In the genomic region with DNA sequence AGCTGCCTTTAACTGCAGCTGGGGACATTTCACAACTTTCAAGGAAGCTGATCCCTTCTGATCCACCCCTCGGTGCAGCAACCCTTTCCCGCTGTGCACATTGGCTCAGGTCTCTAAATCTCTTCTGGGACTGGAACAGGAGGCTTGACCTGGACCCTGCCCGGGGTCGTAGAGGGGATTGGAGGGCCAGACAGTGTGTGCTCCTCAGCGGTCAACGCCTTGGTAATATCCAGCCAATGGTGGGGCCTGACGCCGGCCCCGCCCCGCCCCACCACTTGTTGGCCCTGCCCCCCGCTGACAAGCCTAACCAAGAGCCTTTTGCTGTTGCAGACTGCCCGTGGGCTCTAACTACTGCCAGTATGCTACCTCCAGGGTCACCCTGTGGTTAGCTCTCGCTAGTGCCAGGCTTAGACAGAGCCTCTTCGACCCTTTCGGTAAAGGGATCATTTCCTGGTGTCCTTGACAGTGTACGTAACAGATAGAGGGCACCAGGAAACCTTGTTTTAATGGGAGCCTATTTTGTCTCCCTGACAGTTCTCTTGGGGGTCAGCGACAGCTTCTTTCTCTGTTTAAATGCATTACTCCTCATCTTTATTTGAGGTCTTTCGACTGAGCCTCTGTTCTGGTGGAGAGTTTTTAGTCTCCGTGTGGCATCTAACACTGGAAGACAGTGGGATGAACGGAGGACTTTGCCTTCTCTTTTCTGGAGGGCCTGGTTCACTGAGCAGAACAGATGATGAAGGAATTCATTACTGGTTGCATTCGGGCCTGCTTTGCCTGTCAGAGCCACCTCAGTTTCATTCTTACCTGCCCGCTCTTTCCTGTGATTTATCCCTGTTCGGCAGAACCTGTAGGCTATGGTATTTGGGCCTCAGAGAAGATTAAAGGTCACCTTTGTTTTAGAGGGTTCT, we compare ENCODE assay signal across 8 mouse cellular contexts. TPM values are rescaled to one million over a fixed set of nuclear protein-coding genes. Genes with fewer than 3 reads are reported as not detected.
DNase-seq lines count a peak whose midpoint lies in the region; ATAC-seq lines count a peak whose summit lies in the region.

No protein-coding gene starts in this region.

- peaks cover 7% of the 10 kb centered on the region; the same call in 1 of the 2 replicates for H3K4me1 ChIP-seq in embryonic facial prominence, embryonic 15.5 days
- H3K4me1 ChIP-seq in midbrain, embryonic 11.5 days (ENCODE audit: control insufficient read depth, insufficient read depth, low read length) = peaks cover 8% of the 10 kb centered on the region

- 40% methylated on average over 23 of the region's 23 CpGs for WGBS in embryonic facial prominence, embryonic 15.5 days
- 29% methylated on average over 23 of the region's 23 CpGs for WGBS in midbrain, embryonic 11.5 days

- no peak overlapping the region for H3K27ac ChIP-seq in embryonic facial prominence, embryonic 15.5 days (replicated peaks)
- H3K27ac ChIP-seq in midbrain, embryonic 11.5 days (ENCODE audit: low read depth, low read length) = no peak overlapping the region

- no peak overlapping the region for H3K4me3 ChIP-seq in embryonic facial prominence, embryonic 15.5 days (replicated peaks)
- H3K4me3 ChIP-seq in midbrain, embryonic 11.5 days (ENCODE audit: low read depth, low read length) = no peak overlapping the region

- H3K9me3 ChIP-seq in embryonic facial prominence, embryonic 15.5 days (replicated peaks) = no peaks in the 10 kb centered on the region
- no peaks in the 10 kb centered on the region for H3K9me3 ChIP-seq in midbrain, embryonic 11.5 days (ENCODE audit: control insufficient read depth, low read length)

- peak overlapping the region; percentile 32 for H3K4me2 ChIP-seq in embryonic facial prominence, embryonic 15.5 days (replicated peaks)
- H3K4me2 ChIP-seq in midbrain, embryonic 11.5 days = peak overlapping the region; percentile 19

- intact Hi-C loops in heart, postnatal 25 days (cut with DNase I) = no loop called here

- H3K36me3 ChIP-seq in embryonic facial prominence, embryonic 15.5 days = peaks cover 29% of the 10 kb centered on the region
- no peaks in the 10 kb centered on the region for H3K36me3 ChIP-seq in midbrain, embryonic 11.5 days (ENCODE audit: control insufficient read depth, insufficient read depth, low read length)

- DNase-seq in R1 (ENCODE audit: low read depth, low spot score) = peak; percentile 79
- DNase-seq in heart, postnatal 25 days (ENCODE audit: low spot score) = peak; percentile 67
- DNase-seq in kidney, postnatal 4 days = peak; percentile 67 to 79
- DNase-seq in midbrain, embryonic 11.5 days (ENCODE audit: low spot score, missing footprints) = no peak
- DNase-seq in right cerebral cortex, postnatal 4 days = no peak
- DNase-seq in left cerebral cortex, adult 11 months (ENCODE audit: low spot score) = no peak
- no peak for DNase-seq in layer of hippocampus, postnatal 36 days

- H3K27me3 ChIP-seq in embryonic facial prominence, embryonic 15.5 days = no peaks in the 10 kb centered on the region
- no peaks in the 10 kb centered on the region for H3K27me3 ChIP-seq in midbrain, embryonic 11.5 days (ENCODE audit: control insufficient read depth, insufficient read depth, low read length)

- no peak overlapping the region for H3K9ac ChIP-seq in embryonic facial prominence, embryonic 15.5 days
- no peak overlapping the region for H3K9ac ChIP-seq in midbrain, embryonic 11.5 days (ENCODE audit: low read length)

- no peak for ATAC-seq in embryonic facial prominence, embryonic 15.5 days (ENCODE audit: insufficient number of reproducible peaks, low FRiP score, low TSS enrichment, low read depth)
- ATAC-seq in midbrain, embryonic 11.5 days (ENCODE audit: low FRiP score) = peak; percentile 75

RNA-seq across cellular contexts. Expression of a gene that starts 12.7 kb away (rescaled TPM):
- 13.7 and 15.8 TPM in 2 replicates for polyA plus RNA-seq in embryonic facial prominence, embryonic 15.5 days (2015; fragmentation: Nextera tagmentation; extraction: Ambion mirVana)
- 1 to 10 TPM; 1.5 to 2.2 TPM for total RNA-seq in heart, postnatal 25 days (2021)
- 16.3 and 18.6 TPM in 2 replicates for polyA plus RNA-seq in midbrain, embryonic 11.5 days (2014; fragmentation: Nextera tagmentation; extraction: Ambion mirVana)
- total RNA-seq in layer of hippocampus, postnatal 36 days (2021) = 1 to 10 TPM in 1 of 2 experiments, under 1 TPM in 1; 0.48 to 1.2 TPM

RNA-seq across cellular contexts. Expression of a gene that starts 24.6 kb away (rescaled TPM):
- polyA plus RNA-seq in embryonic facial prominence, embryonic 15.5 days (2015; fragmentation: Nextera tagmentation; extraction: Ambion mirVana) = 45.7 and 49.7 TPM in 2 replicates
- 100 to 1,000 TPM in 1 of 2 experiments, 10 to 100 TPM in 1; 99.8 to 103 TPM for total RNA-seq in heart, postnatal 25 days (2021)
- polyA plus RNA-seq in midbrain, embryonic 11.5 days (2014; fragmentation: Nextera tagmentation; extraction: Ambion mirVana) = 38.1 and 43.1 TPM in 2 replicates
- total RNA-seq in layer of hippocampus, postnatal 36 days (2021) = 10 to 100 TPM; 45.0 to 48.7 TPM

RNA-seq across cellular contexts. Expression of a gene that starts 28.9 kb away (rescaled TPM):
- 0.33 and 0.53 TPM in 2 replicates for polyA plus RNA-seq in embryonic facial prominence, embryonic 15.5 days (2015; fragmentation: Nextera tagmentation; extraction: Ambion mirVana)
- not detected for total RNA-seq in heart, postnatal 25 days (2021)
- 0.15 TPM in 1 of 2 replicates, not detected in the other for polyA plus RNA-seq in midbrain, embryonic 11.5 days (2014; fragmentation: Nextera tagmentation; extraction: Ambion mirVana)
- total RNA-seq in layer of hippocampus, postnatal 36 days (2021) = not detected

RNA-seq across cellular contexts. Expression of a gene that starts 35.1 kb away (rescaled TPM):
- 1.1 and 2.0 TPM in 2 replicates for polyA plus RNA-seq in embryonic facial prominence, embryonic 15.5 days (2015; fragmentation: Nextera tagmentation; extraction: Ambion mirVana)
- 1 to 10 TPM; 1.8 to 4.0 TPM for total RNA-seq in heart, postnatal 25 days (2021)
- 1.4 and 1.6 TPM in 2 replicates for polyA plus RNA-seq in midbrain, embryonic 11.5 days (2014; fragmentation: Nextera tagmentation; extraction: Ambion mirVana)
- total RNA-seq in layer of hippocampus, postnatal 36 days (2021) = 10 to 100 TPM; 91.2 to 94.8 TPM

RNA-seq across cellular contexts. Expression of a gene that starts 52.8 kb away (rescaled TPM):
- polyA plus RNA-seq in embryonic facial prominence, embryonic 15.5 days (2015; fragmentation: Nextera tagmentation; extraction: Ambion mirVana) = 35.3 and 36.7 TPM in 2 replicates
- total RNA-seq in heart, postnatal 25 days (2021) = 10 to 100 TPM; 30.6 to 70.6 TPM
- 39.4 and 39.5 TPM in 2 replicates for polyA plus RNA-seq in midbrain, embryonic 11.5 days (2014; fragmentation: Nextera tagmentation; extraction: Ambion mirVana)
- total RNA-seq in layer of hippocampus, postnatal 36 days (2021) = 1 to 10 TPM; 4.2 to 4.3 TPM

Comparison
In these comparisons a context has a peak if more than half of its experiments do, and no peak if none do; other contexts are left out.
1. DNase-seq: peak in R1 (single experiment), heart, postnatal 25 days (single experiment) and kidney, postnatal 4 days (2 of 2); none in midbrain, embryonic 11.5 days (single experiment), right cerebral cortex, postnatal 4 days (single experiment), left cerebral cortex, adult 11 months (single experiment) and layer of hippocampus, postnatal 36 days (0 of 2).